Mouse (Mus musculus) adrenal gland, postnatal 25 days (tissue): ENCODE data around the gene Spata20. TPM values are rescaled to one million over a fixed set of nuclear protein-coding genes. Genes with fewer than 3 reads are reported as not detected.

Source experiments
- DNase-seq: peaks from one replicate; pipeline ENCODE4 v3.0.0; 2021; ENCODE audit warnings: mixed read lengths
- total RNA-seq: library from RNA; stranded (reverse); gene quantifications from 2 replicates; pipeline ENCODE4 v1.2.3, GENCODE M21; 2021

The Spata20 gene
- total RNA-seq, 1 experiment from 2014 or later: not detected

DNA sequence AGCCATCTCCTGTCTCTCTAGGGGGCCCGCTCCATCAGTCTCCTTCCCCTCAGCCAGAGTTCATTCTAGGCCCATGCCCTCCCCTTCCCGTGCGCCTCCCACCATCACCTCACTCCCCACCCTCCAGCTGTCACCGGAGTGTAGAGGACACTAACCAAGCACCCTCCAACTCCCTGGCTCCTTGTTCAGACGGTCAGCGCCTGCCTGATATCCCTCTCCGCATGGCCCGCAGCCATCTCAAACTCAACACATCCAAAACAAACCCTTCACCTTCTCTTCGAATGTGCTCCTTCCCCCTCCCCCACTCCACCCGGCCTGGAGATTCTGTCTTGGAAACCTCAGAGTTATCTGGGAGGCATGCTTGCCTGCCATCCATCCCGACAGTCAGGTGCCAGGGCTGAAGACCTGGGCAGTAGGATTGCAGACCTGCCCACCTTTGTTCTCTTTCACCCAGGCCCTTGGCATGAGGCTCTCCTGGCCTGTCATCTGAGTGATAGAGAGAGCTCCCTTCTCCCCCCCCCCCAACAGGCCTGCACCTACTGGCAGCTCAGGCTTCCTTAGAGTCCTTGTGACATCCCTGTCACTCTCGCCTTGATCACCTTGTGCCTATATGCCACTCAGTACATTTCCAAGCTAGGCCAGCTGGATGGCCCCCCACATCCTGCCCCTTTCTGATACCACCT is 34.7 kb downstream of the Spata20 start:
- no peak for DNase-seq

DNA sequence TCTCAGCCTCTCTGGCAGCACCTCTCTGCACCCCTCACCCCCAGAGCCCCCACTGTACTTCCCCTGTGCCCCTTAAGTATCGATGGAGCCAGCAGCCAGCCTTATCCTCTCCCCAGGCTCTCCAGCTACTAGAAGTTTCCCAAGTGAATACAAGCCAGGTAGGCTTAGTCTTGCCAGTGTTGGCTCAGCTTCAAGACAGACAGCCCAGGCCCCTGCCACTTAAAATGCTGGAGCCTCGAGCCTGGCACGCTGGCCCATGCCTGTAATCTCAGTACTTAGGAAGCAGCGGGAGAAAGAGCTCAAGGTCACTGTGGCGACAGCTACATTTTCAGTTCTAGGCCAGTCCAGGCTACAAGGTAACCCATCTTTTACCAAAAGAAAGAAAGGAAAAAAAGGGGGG is 36.1 kb downstream of the Spata20 start:
- DNase-seq: no peak

DNA sequence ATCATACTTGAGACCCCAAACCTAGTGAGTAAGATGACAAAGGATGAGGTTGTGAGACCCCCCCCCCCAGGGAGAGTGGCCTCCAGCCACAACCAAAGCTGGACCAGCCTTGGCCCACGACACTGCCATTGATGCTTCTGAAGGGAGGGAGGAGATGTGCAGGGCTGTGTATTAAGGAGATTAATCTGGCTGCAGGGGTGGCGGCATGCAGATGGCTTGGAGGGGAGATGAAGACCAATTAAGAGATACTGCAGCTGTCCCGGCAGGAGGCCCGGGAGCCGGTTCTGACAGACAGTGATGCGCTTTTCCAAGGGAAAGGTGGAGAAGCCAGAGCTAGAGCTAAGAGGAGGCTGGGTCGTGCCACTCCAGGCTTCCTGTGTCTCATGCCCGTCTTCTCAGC is 36.7 kb downstream of the Spata20 start:
- DNase-seq: no peak

DNA sequence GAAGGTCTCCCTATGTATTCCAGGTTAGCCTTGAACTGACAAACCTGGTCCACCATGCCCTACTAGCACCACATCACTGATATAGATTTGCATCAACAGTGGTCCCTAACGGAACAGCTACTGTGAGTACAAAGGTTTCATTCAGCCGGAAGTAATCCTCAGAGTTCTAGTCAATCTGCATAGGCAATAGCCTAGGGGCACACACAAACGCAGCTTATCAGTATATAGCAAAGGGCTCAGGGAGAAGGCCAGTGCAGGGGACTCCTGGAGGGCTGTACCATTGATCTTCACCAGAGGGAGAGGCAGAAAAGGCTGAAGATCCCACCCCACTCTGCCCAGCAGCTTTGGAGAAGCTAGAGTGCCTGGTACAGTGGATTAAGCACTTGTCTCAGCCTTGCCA is 39.0 kb downstream of the Spata20 start:
- no peak for DNase-seq

DNA sequence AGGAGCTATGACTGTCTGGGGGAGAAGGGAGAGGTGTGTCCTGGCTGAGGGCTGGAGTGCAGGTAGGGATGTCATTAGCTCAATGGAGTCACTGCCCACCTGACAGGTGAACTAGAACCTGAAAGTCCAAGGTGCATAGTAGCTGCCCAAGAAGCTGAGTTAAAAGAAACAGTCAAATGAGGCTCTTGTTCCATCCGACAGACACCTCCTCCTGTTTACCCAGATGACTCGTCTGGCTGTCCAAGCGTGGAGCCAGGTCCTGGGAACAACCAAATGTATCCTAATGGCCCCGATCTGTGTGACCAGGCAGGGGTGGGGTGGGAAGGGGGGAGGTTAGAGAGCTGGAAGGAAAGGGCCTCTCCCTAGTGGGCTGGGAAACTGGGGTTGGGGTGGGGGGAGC is 40.7 kb downstream of the Spata20 start:
- no peak for DNase-seq

DNA sequence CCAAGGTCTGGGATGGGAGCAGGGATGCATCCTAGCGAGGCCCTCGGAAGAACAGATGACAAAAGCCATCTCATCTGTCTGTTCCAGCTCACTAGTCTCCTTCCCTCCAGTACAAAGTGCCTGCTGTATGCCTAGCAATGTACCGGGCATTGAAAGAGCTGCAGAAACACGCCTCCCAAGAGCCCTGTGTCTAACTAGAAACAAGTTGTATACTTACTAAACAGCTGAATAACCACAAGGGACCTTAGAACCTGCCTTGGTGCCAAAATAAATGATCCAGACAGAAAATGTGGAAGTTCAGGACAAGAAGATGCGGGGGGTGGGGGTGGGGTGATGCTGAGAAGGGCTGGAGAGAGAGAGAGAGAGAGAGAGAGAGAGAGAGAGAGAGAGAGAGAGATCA is 41.1 kb downstream of the Spata20 start:
- no peak for DNase-seq

DNA sequence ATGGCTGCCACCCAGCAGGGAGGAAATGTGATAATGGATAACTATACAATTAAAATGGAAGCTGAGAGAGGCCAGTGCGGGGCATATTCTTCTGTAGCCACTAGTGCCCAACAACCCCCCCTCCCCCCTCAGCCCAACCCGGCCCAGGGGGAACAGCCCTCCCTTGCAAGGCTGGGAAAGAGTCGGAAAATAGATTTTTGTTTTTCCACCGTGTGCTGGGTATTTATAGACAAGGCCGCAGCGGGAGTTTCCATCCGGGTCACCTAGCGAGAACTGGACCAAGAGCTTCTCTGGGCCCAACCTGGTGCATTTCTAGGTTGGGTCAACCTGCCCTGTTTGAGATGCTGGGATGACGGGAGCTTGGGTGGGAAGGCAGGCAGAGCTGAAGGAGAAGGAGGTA is 44.2 kb downstream of the Spata20 start:
- no peak for DNase-seq

DNA sequence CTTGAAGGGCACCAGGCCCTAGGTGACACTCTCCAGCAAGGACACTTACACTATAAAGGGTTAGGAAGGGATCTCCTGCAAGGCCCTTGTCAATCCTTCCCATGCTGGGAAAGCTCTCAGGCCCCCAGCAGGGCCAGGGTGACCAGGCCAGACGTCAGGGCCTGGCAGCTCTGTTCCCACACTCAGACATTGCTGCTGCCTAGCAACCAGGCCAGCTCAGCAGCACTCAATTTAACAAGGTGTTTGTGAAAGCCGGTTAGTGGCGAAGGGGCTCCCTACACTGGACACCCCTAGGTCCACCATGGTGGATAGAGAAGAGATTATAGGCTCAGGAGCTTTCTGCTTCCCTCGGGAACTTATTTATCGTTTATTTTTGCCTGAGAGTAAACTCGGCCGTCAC is 44.9 kb downstream of the Spata20 start:
- no peak for DNase-seq

DNA sequence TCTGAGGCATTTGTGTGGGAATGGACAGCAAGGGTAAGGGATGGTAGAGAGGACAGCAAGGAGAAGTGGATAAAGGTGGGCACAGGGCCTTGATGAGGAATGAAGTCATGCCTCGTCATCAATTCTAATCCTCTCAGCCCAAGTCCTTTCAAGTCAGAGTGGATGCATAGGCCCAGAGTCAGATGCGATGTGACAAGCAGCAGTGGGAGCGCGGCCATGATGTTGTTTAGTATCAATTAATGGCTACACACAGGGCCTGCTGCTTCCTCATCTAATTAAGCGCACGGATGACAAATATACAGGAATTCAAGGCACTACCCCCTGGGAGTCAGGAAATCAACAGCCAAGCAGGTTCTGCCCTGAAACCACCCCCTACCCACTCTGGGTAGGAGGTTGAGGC is 45.6 kb downstream of the Spata20 start:
- no peak for DNase-seq

DNA sequence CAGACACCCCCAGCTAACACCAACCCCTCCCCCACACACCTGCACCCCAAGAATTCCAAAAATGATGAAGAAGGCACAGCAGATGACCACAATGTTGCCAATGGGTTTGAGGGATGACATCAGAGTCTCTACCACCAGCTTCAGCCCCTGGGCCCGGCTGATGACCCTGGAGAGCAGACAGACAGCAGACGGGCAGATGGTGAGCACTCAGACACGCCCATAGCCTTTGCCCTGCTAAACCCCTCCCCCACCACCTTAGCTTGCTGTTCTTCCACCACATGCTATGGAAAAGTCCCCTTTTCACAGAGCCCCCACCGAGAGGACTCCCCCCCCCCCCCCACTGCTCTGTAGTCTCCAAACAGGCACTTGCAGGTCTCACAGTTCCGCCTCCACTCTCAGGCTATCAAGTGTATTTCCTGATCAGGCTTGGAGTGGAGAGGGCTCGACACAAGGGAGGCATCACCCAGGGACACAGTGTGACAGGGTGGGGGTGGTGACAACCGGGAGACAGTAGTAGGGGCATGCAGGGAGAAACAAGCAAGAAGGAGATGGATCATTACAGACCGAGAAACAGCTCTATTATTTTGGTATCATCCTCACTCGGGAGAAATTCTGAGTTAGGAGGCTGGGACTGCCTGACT is 56.8 kb downstream of the Spata20 start:
- DNase-seq: no peak

Other genes with a start within 250 kb of the Spata20 start
- 0.39 TPM in 1 of 2 replicates, not detected in the other for gene Wfikkn2, start 240.2 kb downstream of the Spata20 start, total RNA-seq
- not detected in 2 replicates for gene Gm21885, start 204.3 kb downstream of the Spata20 start, total RNA-seq
- gene Luc7l3, start 164.2 kb downstream of the Spata20 start, total RNA-seq: 97.2 and 105 TPM in 2 replicates
- gene Ankrd40, start 158.2 kb downstream of the Spata20 start, total RNA-seq: 154 and 158 TPM in 2 replicates
- 4.5 and 5.1 TPM in 2 replicates for gene Abcc3, start 93.2 kb downstream of the Spata20 start, total RNA-seq
- 0.24 and 1.0 TPM in 2 replicates for gene Cacna1g, start 12.0 kb downstream of the Spata20 start, total RNA-seq
- 14.6 and 18.7 TPM in 2 replicates for gene Epn3, start 13.8 kb upstream of the Spata20 start, total RNA-seq
- 5.9 and 8.5 TPM in 2 replicates for gene Mycbpap, start 35.6 kb upstream of the Spata20 start, total RNA-seq
- 13.1 and 18.3 TPM in 2 replicates for gene Rsad1, start 63.1 kb upstream of the Spata20 start, total RNA-seq
- gene Chad, start 78.9 kb upstream of the Spata20 start, total RNA-seq: not detected in 2 replicates
- 120 and 121 TPM in 2 replicates for gene Acsf2, start 115.7 kb upstream of the Spata20 start, total RNA-seq
- 90.9 and 112 TPM in 2 replicates for gene Lrrc59, start 143.6 kb upstream of the Spata20 start, total RNA-seq
- 74.4 and 84.2 TPM in 2 replicates for gene Mrpl27, start 167.6 kb upstream of the Spata20 start, total RNA-seq
- 0.85 and 2.1 TPM in 2 replicates for gene Eme1, start 167.8 kb upstream of the Spata20 start, total RNA-seq
- gene Xylt2, start 191.3 kb upstream of the Spata20 start, total RNA-seq: 16.0 and 22.1 TPM in 2 replicates
- gene Gm11541, start 218.3 kb upstream of the Spata20 start, total RNA-seq: not detected in 2 replicates